Mouse (Mus musculus) mammary gland, adult 2 months (tissue): Measurements from ENCODE around the gene Vwa1. TPM values are rescaled to one million over a fixed set of nuclear protein-coding genes. Genes with fewer than 3 reads are reported as not detected.

Experiments used
- polyA plus RNA-seq: library from polyadenylated mRNA; depleted of rRNA; stranded (reverse); fragments of >200 nt; gene quantifications from 2 replicates; pipeline ENCODE4 v1.2.3, GENCODE M21; 2012; ENCODE audit warnings: low replicate concordance; rRNA removed

Gene Vwa1
- 24.1 and 41.9 TPM in 2 replicates for polyA plus RNA-seq

DNA sequence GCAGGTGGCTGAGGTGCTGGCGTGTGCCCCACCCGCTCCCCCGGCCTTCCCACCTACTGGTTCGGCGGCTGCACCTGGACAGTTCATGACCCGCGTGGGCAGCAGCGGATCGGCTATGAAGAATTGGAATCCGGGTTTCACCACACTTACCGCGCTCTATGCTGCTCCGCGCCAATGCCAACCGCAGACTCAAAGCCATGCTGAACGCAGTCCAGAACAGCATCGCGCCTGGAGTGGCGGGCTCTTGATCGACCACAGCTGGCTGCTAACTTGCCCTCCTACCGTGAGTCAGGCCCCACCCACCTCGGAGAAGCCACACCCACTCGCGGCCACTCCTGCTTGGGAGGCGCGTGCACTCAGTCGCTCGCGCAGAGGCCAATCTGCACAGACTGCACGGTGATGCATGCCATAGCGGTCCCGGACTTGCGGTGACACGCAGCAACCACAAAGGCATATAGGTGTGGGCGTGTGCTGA is at the start of gene Vwa1:
Gene Vwa1 (minus strand): TSS at position 419 of the 475 bp plus-strand sequence.

DNA sequence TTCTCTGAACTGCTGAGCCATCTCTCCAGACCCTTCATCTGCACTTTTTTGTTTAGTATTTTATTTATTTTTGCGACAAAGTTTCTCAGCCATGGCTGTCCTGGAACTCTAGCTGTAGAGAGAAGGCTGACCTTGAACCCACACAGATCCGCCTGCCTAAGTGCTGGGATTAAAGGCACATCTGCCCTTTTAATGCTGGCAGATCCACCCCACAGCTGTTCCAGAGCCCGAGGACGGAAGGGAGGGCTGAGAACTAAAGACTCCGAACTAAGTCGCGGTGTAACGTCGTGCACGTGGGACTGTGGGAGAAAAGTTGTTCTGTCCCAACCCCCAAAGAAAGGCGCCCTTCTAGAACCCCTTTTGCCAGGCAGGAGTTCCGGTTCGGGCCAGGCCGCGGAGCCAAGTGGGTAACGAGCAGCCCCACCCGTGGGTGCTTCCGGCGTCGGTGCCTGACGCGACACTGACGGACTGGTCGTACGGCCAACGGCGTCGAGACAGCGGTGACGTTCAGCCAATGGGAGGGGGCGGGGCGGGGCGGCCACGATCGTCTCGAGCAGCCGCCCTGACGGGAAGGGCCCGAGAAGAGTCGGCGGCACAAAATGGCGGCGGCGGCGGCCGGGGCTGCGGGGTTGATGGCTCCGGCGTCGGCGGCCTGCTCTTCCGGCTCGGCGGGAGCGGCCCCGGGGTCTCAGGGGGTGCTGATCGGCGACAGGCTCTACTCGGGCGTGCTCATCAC is 37.6 kb upstream of the Vwa1 start, which contains the start of gene Ccnl2:
Gene Ccnl2 (plus strand): TSS at position 561 of the 736 bp plus-strand sequence.

DNA sequence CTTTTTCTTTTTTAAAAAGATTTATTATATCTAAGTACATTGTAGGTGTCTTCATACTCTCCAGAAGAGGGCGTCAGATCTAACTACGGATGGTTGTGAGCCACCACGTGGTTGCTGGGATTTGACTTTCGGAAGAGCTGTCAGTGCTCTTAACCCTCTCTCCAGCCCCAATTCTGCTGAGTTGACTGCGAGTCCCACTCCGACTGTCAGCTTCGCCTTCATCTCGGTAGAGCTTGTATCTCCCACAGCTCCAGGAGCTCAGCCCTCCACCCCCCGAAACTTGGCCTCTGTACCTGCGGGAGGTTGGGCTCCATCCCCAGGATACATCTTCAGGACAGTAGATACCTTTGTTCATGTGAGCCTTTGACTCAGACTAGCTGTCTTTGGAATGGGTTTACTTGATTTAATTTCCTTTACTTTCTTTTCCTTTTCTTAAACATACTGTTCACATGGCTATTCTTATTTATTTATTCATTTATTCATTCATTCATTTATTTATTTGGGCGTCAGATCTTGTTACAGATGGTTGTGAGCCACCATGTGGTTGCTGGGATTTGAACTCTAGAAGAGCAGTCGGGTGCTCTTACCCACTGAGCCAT is 28.3 kb upstream of the Vwa1 start, which contains the start of gene Mrpl20:
Gene Mrpl20 (plus strand): TSS at position 138 of the 599 bp plus-strand sequence.

DNA sequence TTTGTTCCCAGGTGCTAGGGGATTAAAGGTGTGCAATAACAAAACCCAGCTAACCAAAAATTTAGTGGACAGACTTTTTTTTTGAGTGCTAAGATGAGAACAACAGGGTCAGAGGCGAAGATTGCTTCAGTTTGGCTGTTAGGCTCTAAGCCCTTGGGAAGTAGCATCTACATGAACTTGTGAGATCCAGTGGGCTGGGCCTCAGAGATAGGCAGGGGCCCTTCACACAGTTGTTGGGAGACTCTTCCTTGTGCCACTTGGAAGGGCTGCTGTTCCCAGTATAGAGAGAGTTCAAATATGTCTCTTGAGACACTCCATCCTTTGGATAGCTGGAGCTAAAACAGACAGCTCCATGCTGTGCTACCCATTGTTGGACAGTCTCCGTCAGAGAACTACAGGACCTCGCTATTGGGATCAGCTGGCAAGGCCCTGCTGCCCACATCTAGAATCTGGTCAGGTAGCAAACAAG is 15.6 kb upstream of the Vwa1 start, which contains the start of gene Ankrd65:
Gene Ankrd65 (plus strand): TSS at position 419 of the 469 bp plus-strand sequence.

DNA sequence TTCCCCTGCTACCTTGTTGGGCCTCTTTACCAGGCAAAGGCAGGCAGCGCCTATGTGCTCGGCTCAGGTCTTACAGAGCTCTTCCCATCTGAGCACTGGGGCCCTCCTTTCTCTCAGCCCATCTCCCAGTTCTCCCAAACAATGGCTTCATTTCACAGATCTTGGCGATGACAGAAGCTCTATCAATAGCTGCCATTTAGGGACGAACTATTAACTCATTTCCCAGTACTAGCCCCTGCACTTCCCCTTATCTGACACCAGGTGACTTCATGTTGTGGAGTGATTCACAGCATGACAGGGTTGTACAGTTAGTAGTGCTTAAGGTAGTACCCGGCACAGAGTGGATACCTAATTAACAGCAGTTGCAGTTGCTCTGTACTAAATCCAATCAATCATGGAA is 11.3 kb upstream of the Vwa1 start, which contains the start of gene Tmem88b:
Gene Tmem88b (minus strand): TSS at position 56 of the 400 bp plus-strand sequence.

DNA sequence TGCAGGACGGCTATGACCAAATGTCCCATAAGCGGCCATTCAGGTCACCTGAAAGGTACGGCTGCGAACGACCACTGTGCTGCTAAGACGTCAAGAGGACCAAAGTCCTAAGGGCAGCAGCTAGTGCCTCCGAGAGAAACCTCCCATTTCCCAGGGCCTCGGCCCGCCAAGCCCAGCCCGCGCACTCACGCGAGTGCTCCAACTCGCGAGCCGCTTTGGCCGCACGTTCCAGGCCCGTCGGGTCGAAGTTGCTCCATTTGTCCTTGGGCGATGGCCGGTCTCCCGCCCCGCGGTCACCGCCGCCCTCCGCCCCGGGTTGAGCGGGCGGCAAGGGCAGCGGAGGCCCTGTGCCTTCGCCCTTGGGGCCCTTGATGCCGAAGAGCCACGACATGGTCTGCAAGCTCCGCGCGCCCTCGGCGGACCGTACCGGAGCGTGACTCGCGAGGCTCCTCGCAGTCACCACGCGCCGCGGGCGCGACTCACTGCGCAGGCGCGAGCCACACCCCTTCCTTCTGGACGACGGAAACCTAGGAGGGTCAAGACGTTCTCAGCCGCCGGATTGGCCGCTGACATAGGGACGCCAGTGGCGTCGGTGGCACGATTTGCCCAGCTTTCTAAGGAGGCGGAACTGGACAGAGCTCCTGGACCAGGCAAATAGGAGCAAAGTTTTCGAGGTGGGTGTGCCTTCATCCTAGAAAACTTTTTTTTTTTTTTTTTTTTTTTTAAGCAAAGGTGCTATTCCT is 13.7 kb downstream of the Vwa1 start, which contains the start of gene Atad3a:
Gene Atad3a (minus strand): TSS at position 481 of the 743 bp plus-strand sequence.

DNA sequence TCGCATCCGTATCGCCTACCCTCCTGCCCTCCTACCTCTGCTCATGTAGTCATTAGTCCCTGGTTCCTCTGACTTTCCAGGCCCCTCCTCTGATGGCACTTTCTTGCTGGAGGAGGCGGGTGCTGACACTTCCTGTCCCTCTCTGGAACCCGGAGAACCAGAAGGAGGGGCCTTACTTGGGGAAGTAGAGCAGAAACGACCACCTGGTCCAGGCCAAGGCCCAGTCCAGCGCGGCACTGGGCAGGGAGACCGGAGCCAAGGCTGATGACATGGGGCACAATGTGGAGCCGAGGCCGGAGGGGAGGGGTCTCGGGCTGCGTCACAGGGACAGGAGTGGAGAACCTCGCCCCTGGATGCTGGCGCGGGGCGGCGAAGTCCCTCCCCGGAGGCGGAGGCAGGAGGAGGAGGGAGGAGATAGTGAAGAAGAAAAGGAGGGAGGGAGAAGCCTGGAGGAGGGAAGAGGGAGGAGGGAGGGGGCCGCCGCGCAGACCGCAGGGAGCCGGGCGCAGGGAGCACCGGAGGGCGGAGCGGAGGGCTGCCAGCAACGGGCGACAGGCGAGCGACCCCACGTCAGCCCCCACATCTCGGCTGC is 40.1 kb downstream of the Vwa1 start, which contains the start of gene Tmem240:
Gene Tmem240 (plus strand): TSS at position 451 of the 592 bp plus-strand sequence.

Other genes starting within 250 kb of the Vwa1 start
- 187 and 214 TPM in 2 replicates for gene Nadk, start 212.3 kb downstream of the Vwa1 start, polyA plus RNA-seq
- 9.1 and 11.8 TPM in 2 replicates for gene Slc35e2, start 173.3 kb downstream of the Vwa1 start, polyA plus RNA-seq
- gene Cdk11b, start 149.8 kb downstream of the Vwa1 start, polyA plus RNA-seq, result 16.8 and 20.2 TPM in 2 replicates
- gene Gm10563, start 129.3 kb downstream of the Vwa1 start, polyA plus RNA-seq, result not detected in 2 replicates
- 52.3 and 103 TPM in 2 replicates for gene Mmp23, start 121.3 kb downstream of the Vwa1 start, polyA plus RNA-seq
- gene Mib2, start 105.5 kb downstream of the Vwa1 start, polyA plus RNA-seq, result 64.0 and 102 TPM in 2 replicates
- gene Fndc10, start 80.4 kb downstream of the Vwa1 start, polyA plus RNA-seq, result 21.6 and 35.6 TPM in 2 replicates
- gene Ssu72, start 69.9 kb downstream of the Vwa1 start, polyA plus RNA-seq, result 88.8 and 157 TPM in 2 replicates
- gene Tmem240, start 39.9 kb downstream of the Vwa1 start, polyA plus RNA-seq, result 2.1 and 2.6 TPM in 2 replicates
- 140 and 144 TPM in 2 replicates for gene Atad3a, start 13.6 kb downstream of the Vwa1 start, polyA plus RNA-seq
- gene Tmem88b, start 11.2 kb upstream of the Vwa1 start, polyA plus RNA-seq, result 1.9 and 2.6 TPM in 2 replicates
- 0.32 and 0.54 TPM in 2 replicates for gene Ankrd65, start 15.7 kb upstream of the Vwa1 start, polyA plus RNA-seq
- gene Mrpl20, start 28.2 kb upstream of the Vwa1 start, polyA plus RNA-seq, result 47.4 and 59.6 TPM in 2 replicates
- gene Ccnl2, start 37.8 kb upstream of the Vwa1 start, polyA plus RNA-seq, result 63.4 and 98.7 TPM in 2 replicates
- gene Aurkaip1, start 56.6 kb upstream of the Vwa1 start, polyA plus RNA-seq, result 149 and 245 TPM in 2 replicates
- 274 and 383 TPM in 2 replicates for gene Mxra8, start 65.0 kb upstream of the Vwa1 start, polyA plus RNA-seq
- gene Dvl1, start 72.7 kb upstream of the Vwa1 start, polyA plus RNA-seq, result 153 and 223 TPM in 2 replicates
- gene Tas1r3, start 88.7 kb upstream of the Vwa1 start, polyA plus RNA-seq, result 1.3 and 1.5 TPM in 2 replicates
- 32.4 and 36.2 TPM in 2 replicates for gene Cptp, start 94.7 kb upstream of the Vwa1 start, polyA plus RNA-seq
- gene Ints11, start 94.8 kb upstream of the Vwa1 start, polyA plus RNA-seq, result 33.7 and 47.4 TPM in 2 replicates
- 61.9 and 134 TPM in 2 replicates for gene Pusl1, start 117.1 kb upstream of the Vwa1 start, polyA plus RNA-seq
- gene Acap3, start 117.1 kb upstream of the Vwa1 start, polyA plus RNA-seq, result 43.7 and 50.5 TPM in 2 replicates
- 39.4 and 89.6 TPM in 2 replicates for gene Ube2j2, start 169.1 kb upstream of the Vwa1 start, polyA plus RNA-seq
- 113 and 117 TPM in 2 replicates for gene C1qtnf12, start 187.6 kb upstream of the Vwa1 start, polyA plus RNA-seq
- gene B3galt6, start 218.0 kb upstream of the Vwa1 start, polyA plus RNA-seq, result 5.2 and 10.7 TPM in 2 replicates
- 61.5 and 63.6 TPM in 2 replicates for gene Sdf4, start 218.2 kb upstream of the Vwa1 start, polyA plus RNA-seq
- gene Tnfrsf4, start 239.1 kb upstream of the Vwa1 start, polyA plus RNA-seq, result 28.1 and 40.7 TPM in 2 replicates